Mouse (Mus musculus) G1E (cell line): Measurements from ENCODE around the gene Dlgap1. TPM values are rescaled to one million over a fixed set of nuclear protein-coding genes. Genes with fewer than 3 reads are reported as not detected.

Source experiments
- ATAC-seq: 2 replicates; pipeline ENCODE4 v1.8.0; 2016; ENCODE audit warnings: mild to moderate bottlenecking; ENCODE audit not compliant: insufficient number of reproducible peaks, poor library complexity, low FRiP score, severe bottlenecking; ENCODE audit errors: extremely low read depth
- DNase-seq: peaks from one replicate; pipeline ENCODE4 v3.0.0; 2012; ENCODE audit warnings: low spot score
- H3K27me3 ChIP-seq: 2 replicates; pipeline ENCODE4 v1.6.1; 2012; ENCODE audit warnings: mild to moderate bottlenecking, low read length, inconsistent platforms; ENCODE audit not compliant: insufficient read depth
- H3K36me3 ChIP-seq: replicated peaks from 2 replicates; pipeline ENCODE3; 2012; ENCODE audit warnings: mild to moderate bottlenecking, inconsistent platforms
- H3K4me1 ChIP-seq: 2 replicates; pipeline ENCODE4 v1.6.1; 2012; ENCODE audit warnings: low read depth, low read length, inconsistent platforms, mixed read lengths; ENCODE audit not compliant: insufficient read depth
- H3K4me3 ChIP-seq: 2 replicates; pipeline ENCODE4 v1.5.1; 2012; ENCODE audit warnings: low read depth, mild to moderate bottlenecking, inconsistent platforms, low read length, moderate library complexity, mixed read lengths
- H3K9me3 ChIP-seq: replicated peaks from 2 replicates; pipeline ENCODE4 v1.6.1; 2012; ENCODE audit warnings: inconsistent platforms
- CTCF ChIP-seq: IDR thresholded peaks from 2 replicates; pipeline ENCODE4 v1.5.1; 2012; ENCODE audit warnings: low read depth, low read length, inconsistent platforms, mixed read lengths
- GATA1 ChIP-seq: IDR thresholded peaks from 2 replicates; pipeline ENCODE4 v1.6.1; 2012; ENCODE audit warnings: borderline replicate concordance, low read length, inconsistent platforms, mixed read lengths
- GATA2 ChIP-seq: IDR thresholded peaks from 2 replicates; pipeline ENCODE4 v1.6.1; 2012; ENCODE audit warnings: low read depth, low read length, inconsistent platforms, borderline replicate concordance
- POLR2AphosphoS5 ChIP-seq: IDR thresholded peaks from 2 replicates; pipeline ENCODE4 v1.6.1; 2012; ENCODE audit warnings: low read depth, low read length, inconsistent platforms; ENCODE audit not compliant: insufficient replicate concordance
- TAL1 ChIP-seq: conservative IDR thresholded peaks from 2 replicates; pipeline ENCODE4 v1.6.1; 2012; ENCODE audit warnings: low read depth, low read length, inconsistent platforms, mixed read lengths
- polyA plus RNA-seq: library from polyadenylated mRNA; stranded (reverse); fragments of >175 nt; gene quantifications from 2 replicates; pipeline ENCODE4 v1.2.3, GENCODE M21; 2012
- total RNA-seq, 2 experiments: library from RNA; stranded (forward) in 1 of 2; stranded (reverse) in 1 of 2; fragments of 200-1000 nt in 1 of 2; fragments of >200 nt in 1 of 2; fragmentation: Nextera tagmentation in 1 of 2; gene quantifications; 2 replicates each; pipeline ENCODE4 v1.2.3; 2014 to 2017

Gene Dlgap1
- total and polyA plus RNA-seq, 3 experiments: 0.22 TPM; not detected in 2

- ATAC-seq: no peak
- no peaks in the 10 kb centered on the region for H3K36me3 ChIP-seq
These were observed 636.8 kb downstream of the Dlgap1 start for GRCm38 (mm10) chr17:70605659-70606058.

GRCm38 (mm10) chr17:70612171-70612570 is 643.3 kb downstream of the Dlgap1 start:
- H3K4me1 ChIP-seq: no peaks in the 10 kb centered on the region
- H3K27me3 ChIP-seq: no peaks in the 10 kb centered on the region
- ATAC-seq: no peak
- no peak for DNase-seq
- TF ChIP-seq GATA1: no peak
- no peak for TF ChIP-seq TAL1
- TF ChIP-seq GATA2: no peak
- TF ChIP-seq POLR2AphosphoS5: no peak
- TF ChIP-seq CTCF: no peak
- H3K9me3 ChIP-seq: peaks cover 33% of the 10 kb centered on the region
- no peak overlapping the region for H3K4me3 ChIP-seq
- no peaks in the 10 kb centered on the region for H3K36me3 ChIP-seq

More at GRCm38 (mm10) chr17:70605659-70606058, 636.8 kb downstream of the Dlgap1 start:
- Histone ChIP-seq H3K27me3 (no peaks in the 10 kb centered on the region), H3K9me3 (peaks cover 22% of the 10 kb centered on the region), H3K4me1 (no peaks in the 10 kb centered on the region), H3K4me3 (no peak overlapping the region)
- no peak for TF ChIP-seq GATA1
- no peak for DNase-seq

DNA sequence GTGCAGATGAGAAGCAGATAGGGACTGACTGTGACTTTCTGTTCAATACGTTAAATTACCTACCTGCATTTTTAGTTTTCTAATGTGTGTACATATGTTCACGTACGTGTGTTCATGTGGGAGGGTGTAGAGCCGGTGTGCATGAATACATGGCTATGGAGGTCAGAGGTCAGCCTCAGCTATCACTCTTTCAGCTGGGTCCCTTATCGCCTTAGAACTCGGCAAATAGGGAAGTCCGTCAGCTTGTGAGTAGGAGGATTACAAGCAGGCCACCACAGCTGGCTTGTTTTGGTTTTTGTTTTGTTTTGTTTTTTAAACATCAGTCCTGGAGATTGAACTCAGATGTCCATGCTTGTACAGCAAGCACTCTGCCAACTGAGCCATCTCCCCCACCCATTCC is 645.0 kb downstream of the Dlgap1 start:
- no peak for ATAC-seq
- no peak overlapping the region for H3K4me3 ChIP-seq
- no peaks in the 10 kb centered on the region for H3K36me3 ChIP-seq
- peaks cover 31% of the 10 kb centered on the region for H3K9me3 ChIP-seq
- no peak for TF ChIP-seq CTCF
- no peak for TF ChIP-seq POLR2AphosphoS5
- TF ChIP-seq GATA1: no peak
- no peak for TF ChIP-seq TAL1
- no peak for TF ChIP-seq GATA2
- DNase-seq: no peak
- no peaks in the 10 kb centered on the region for H3K27me3 ChIP-seq
- no peaks in the 10 kb centered on the region for H3K4me1 ChIP-seq

DNA sequence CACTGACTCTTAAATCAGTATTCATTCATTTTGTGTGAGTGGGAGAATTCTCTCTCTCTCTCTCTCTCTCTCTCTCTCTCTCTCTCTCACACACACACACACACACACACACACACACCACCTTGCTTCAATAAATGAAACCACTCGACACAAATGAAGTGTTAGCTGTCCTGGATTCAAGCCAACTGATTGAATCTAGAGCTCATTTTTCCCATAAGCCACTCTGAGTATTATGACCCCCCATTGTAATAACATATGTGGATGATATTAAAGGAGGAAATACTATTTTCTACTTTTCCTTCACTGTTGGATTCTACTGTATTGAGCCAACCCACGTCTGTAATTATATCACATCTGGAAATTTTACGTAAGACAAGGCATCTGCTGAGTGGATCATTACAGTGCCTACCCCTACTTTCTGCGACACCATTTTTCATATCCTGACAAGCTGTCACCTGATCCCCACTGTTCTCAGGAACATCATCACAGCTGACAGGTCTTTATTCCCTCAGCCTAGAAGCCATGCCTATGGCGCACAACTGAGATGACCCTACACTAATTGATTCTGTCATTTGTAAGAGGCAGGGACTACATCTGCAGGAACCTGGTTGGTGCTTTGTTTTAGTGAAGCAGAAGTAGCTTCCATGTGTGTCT is 645.7 kb downstream of the Dlgap1 start:
- DNase-seq: no peak
- Histone ChIP-seq H3K9me3 (peaks cover 31% of the 10 kb centered on the region), H3K36me3 (no peaks in the 10 kb centered on the region), H3K4me1 (no peaks in the 10 kb centered on the region), H3K4me3 (no peak overlapping the region), H3K27me3 (no peaks in the 10 kb centered on the region)
- no peak for ATAC-seq
- no peak for TF ChIP-seq POLR2AphosphoS5
- no peak for TF ChIP-seq TAL1
- no peak for TF ChIP-seq GATA2
- no peak for TF ChIP-seq GATA1
- TF ChIP-seq CTCF: no peak

GRCm38 (mm10) chr17:70622493-70622892 is 653.6 kb downstream of the Dlgap1 start:
- Histone ChIP-seq H3K36me3 (no peaks in the 10 kb centered on the region), H3K9me3 (peaks cover 43% of the 10 kb centered on the region), H3K4me3 (no peak overlapping the region), H3K4me1 (no peaks in the 10 kb centered on the region), H3K27me3 (no peaks in the 10 kb centered on the region)
- TF ChIP-seq CTCF (no peak), GATA2 (no peak), GATA1 (no peak), TAL1 (no peak), POLR2AphosphoS5 (no peak)
- DNase-seq (no peak), ATAC-seq (no peak)

DNA sequence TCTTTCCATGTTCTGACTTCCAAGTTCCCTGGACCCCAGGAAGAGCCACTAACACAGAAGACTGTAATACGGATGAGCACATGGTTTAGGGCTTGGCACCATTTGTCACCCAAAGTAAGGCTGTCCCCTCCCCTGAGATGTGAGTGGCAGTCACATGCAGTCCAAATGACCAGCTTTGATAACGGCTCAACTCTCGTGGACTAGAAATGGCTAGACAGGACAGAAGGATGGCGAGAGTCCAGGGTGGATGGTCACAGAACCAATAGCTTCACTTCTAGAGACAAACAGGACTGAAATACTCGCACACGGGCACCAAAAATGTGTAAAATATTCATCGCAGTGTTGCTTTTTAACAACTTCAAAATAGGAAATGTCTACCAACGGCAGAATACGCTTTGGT is 657.5 kb downstream of the Dlgap1 start:
- Histone ChIP-seq H3K4me3 (no peak overlapping the region), H3K27me3 (no peaks in the 10 kb centered on the region), H3K9me3 (peaks cover 52% of the 10 kb centered on the region), H3K4me1 (no peaks in the 10 kb centered on the region), H3K36me3 (no peaks in the 10 kb centered on the region)
- TF ChIP-seq POLR2AphosphoS5: no peak
- DNase-seq (no peak), ATAC-seq (no peak)

- DNase-seq (no peak), ATAC-seq (no peak)
- peaks cover 47% of the 10 kb centered on the region for H3K9me3 ChIP-seq
- TF ChIP-seq GATA1 (no peak), GATA2 (no peak), TAL1 (no peak), POLR2AphosphoS5 (no peak), CTCF (no peak)
- no peak overlapping the region for H3K4me3 ChIP-seq
- H3K36me3 ChIP-seq: no peaks in the 10 kb centered on the region
- no peaks in the 10 kb centered on the region for H3K4me1 ChIP-seq
- H3K27me3 ChIP-seq: no peaks in the 10 kb centered on the region
These were observed 658.1 kb downstream of the Dlgap1 start for GRCm38 (mm10) chr17:70626925-70627324.
